Mouse (Mus musculus): Measurements from ENCODE around the gene Ttll13.

The Ttll13 gene

DNA sequence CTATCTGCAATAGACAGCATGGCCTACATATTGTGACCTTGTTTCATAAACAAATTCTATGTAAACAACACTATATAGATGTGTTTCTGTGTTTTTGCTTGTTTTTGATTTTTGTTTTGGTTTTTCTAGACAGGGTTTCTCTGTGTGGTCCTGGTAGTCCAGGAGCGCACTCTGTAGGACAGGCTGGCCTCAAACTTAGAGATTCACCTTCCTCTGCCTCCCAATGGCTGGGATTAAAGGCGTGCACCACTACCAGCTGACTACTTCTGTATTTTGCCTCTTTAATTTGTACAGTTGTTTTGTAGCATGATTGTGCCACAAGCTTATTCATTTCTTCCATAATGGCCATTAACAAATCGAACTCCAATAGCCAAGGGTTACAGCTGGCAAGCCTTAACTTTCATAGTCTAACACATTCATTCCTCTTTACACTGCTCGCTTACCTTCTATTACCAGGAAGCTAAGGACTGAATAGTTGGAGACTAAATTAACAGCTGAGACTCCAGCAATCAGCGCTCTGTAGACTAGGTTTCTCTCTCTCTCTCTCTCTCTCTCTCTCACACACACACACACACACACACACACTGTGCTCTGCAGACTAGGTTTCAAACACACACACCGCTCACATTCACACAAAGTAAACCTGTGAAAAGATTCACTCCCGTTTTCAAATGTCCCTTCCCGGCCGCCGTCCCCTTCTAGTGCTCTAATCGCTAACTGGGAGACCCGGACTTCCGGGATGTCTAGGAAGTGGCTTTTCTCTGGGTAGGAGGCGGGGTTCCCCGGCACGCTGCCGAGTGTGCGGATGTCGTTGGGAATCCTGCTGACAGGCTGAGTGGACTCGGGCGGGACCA, 22.9 kb downstream of the Ttll13 start, which contains the start of gene Vps33b:
Gene Vps33b (plus strand): TSS at position 753 of the 854 bp plus-strand sequence.
- DNase-seq (ENCODE audit: low spot score) = peak; percentile 96

DNA sequence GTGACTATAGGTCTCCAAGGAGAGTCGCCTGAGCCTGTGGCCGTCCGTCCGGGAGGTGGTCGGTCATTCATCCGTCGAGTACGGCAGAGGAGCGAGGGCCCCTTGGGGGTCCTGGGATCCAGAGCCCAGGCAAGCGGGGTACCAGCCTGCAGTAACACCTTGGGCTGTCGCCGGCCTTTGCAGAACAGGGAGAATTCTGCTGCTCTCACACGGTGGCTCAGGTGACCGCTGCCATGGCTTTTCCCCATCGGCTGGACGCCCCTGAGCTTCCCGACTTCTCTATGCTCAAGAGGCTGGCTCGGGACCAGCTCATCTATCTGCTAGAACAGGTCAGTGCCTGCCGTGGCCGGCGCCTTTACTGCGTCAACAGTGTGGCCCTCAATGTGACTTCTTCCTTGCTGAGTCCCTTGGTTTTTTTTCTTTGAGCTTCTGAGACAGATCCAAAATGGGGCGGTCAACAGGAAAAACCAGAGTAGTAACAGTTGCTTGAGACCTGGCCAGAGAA, 23.6 kb downstream of the Ttll13 start:
- DNase-seq (ENCODE audit: low spot score) = no peak

DNA sequence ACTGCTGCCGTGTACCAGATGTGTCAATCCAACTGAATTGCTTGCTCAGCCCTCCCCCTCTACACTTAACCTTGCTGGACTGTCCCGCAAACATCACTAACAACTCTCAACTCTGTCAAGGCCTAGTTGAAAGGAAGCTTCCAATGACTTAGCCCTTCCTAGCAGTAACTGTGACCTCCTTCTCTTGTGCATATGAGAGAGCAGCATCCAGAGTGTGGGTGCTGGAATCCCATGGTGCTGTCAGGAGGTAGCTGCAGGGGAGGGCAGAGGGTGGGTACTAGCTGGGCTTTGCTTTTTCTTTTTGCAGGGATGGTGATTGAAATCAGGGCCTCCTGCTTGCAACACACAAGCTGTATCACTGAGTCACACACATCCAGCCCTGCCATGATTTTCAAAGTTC, 27.3 kb downstream of the Ttll13 start:
- no peak for DNase-seq (ENCODE audit: low spot score)

DNA sequence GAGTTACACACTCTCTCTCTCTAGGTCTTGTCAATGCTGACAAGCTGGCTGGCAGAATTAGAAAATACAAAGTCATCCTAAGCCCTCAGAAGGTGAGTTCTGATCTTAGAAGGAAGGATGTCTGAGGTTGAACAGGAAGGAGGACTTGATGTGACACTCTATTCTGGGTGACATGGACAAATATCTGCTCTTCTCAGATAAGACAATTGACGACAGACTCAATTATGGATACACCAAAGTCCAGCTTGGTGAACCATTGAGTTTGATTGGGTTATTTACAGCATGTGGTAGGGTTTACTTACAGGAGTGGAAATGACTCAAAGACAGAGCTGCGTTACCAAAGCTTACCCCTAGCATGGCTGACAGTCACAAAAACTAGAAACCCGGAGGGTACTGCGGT, 30.2 kb downstream of the Ttll13 start:
- DNase-seq (ENCODE audit: low spot score) = no peak

DNA sequence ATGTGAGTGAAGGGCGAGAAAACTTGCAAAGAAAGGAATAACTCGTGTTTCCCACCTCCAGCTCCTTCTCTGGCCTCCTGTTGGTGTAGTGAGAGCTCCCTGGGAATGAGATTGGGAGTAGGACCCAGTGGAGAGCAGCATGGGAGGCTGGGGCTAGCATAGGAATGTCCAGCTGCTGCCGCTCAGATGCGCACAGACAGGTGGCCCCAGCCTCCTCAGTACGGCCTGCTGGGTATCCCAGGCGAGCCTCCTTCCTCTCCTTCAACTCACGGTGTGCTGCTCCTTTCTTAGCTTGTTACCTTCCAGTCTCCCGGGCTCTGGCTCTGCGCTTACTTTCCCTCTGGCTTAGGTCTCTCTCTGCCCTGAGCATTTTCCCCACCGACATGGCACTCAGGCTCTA, 33.9 kb downstream of the Ttll13 start:
- no peak for DNase-seq (ENCODE audit: low spot score)

DNA sequence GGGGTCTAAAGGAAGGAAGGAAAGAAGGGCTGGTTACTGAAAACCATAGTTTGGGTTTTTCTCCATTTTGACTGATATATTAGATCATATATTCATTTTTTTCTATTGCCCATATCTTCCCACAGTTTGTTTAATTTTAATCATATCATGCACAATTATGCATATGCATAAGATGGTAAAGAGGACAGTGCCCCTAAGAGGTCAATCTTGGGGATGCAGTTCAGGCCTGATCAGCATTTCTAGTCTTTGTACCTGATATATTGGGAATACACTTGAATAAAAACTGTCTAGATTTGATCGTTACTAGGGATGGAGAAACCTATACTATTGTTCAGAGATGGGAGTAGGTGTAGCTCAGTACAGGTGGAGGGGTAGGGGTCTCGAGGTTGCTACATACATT, 34.8 kb downstream of the Ttll13 start:
- DNase-seq (ENCODE audit: low spot score) = no peak

DNA sequence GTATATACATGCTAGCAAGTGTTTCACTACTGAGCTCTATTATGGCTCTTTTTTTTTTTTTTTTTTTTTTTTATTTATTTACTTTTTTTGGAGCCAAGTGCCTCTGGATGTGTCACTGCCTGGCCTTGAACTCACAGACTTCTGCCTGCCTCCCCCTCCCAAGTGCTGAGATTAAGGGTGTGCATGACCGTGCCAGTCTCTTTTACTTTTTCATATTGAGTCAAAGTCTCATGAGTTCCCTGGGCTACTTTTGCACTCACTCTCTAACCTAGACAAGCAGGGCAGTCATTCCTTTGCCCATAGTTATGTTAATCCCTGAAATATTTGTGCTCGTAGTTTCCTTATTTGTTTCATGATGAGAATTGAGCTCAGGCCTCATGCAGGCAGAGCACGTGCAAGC, 35.5 kb downstream of the Ttll13 start:
- no peak for DNase-seq (ENCODE audit: low spot score)

DNA sequence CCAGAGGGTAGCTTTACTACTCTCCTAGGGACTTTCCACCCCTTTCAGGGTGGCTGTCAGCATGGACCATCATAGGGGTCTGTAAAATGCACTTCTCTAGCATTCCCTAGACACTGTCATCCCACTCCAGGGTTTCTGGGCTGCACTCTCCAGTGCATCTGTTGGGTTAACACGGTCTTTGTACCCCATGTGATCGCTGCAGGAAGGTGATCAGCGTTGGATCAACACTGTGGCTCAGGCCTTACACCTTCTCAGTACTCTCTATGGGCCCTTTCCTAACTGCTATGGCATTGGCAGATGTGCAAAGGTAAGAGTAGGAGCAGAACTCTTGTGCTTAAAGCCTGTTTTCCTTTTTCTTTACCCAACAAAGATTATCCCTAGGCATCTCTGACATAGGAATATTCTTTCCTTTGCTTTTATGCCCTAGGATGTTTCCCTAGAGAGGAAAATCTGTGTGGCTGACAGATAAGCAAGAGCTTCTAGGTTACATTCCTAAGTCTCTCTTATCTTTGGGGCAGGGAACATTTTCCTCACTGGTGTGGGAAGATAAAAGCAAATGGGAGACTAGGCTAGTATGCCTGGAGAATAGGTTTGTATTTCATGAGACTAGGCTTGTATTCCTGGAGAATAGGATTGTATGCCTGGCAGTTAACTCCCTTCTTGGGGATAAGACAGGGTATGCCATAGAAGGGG, 37.2 kb downstream of the Ttll13 start:
- no peak for DNase-seq (ENCODE audit: low spot score)

DNA sequence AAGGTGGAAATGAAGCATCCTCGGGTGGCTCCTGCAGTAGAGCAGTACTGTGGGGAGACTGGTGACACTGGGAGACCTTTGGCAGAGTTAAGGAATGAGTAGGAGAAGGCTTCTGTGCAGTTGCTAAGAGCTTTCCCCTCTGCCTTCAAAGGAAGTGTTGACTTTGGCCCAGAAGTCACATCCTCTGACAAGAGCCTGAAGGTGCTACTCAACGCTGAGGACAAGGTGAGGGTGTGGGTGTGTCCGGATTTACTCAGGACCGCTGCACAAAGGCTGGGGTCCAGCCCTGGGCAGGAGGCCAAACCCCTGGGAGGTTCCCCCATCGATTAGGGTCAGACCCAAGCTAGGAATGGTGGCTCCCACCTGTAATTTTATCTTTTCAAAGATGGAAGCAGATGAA, 38.2 kb downstream of the Ttll13 start:
- DNase-seq (ENCODE audit: low spot score) = peak; percentile 66

DNA sequence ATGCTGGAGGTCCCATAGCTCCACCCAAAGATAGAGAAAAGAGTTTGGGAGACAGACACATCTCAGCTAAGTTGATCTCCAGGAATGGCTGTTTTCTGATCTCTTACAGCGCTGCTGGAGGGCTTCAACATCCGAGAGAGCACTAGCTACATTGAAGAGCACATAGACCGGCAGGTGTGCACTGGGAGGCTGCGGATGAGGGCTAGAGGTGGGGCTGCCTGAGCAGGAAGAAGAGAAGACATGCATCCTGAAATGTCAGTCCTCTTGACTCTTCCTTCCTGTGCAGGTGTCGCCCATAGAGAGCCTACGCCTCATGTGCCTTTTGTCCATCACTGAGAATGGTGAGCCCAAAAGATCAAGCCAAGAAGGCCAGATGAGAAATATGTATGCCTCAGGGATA, 39.5 kb downstream of the Ttll13 start:
- DNase-seq (ENCODE audit: low spot score) = no peak

DNA sequence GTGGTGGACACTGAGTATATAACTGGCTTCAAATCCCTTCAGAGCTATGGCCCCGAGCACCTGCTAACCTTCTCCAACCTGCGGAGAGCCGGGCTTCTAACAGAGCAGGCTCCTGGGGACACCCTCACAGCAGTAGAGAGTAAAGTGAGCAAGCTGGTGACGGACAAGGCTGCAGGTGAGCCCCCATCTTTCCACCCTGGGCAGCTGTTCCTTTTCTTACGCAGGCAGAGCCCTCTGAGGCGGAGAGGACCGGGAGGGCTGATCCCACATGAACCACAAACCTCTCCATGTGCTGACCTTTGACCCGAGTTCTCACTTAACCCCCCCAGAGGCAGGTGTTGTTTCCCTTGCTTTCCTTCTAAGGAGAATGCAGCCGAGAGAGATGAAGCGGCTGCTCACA, 41.6 kb downstream of the Ttll13 start:
- no peak for DNase-seq (ENCODE audit: low spot score)

DNA sequence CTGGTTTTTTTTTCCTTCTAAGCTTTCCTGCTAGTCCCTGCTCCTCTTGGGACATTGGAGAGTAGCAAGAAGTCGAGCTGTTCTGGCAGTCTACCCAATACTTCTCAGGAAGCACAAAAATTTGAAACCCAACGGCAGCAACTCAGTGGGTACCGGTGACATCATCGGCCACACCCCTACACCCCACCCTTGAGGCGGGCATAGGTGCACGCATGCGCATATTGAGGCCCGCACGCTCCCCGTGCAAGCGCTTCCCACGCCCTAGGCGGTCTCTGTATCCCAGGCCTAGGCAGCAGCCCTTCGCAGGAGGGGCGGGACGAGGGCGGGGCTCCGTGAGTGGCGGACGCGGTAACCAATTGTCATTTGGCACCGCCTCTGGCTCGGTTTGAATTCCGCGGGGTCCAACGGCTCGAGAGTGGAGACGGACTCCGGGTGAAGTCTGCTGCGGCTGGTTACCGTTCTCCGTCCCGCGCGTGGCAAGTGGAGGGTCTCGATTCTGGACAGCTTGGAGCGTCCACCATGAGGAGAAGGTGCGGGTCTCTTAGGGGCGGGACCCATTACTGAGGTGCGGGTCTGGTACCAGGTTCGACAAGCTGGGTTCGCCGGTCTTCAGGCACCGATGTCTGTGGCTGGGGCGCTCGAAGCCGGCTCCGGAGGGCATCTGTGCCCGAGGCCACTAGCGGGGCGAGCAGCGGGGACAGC, 48.0 kb downstream of the Ttll13 start, which contains the start of gene Prc1:
Gene Prc1 (plus strand): TSS at position 389 of the 702 bp plus-strand sequence.
- DNase-seq (ENCODE audit: low spot score) = peak; percentile 98

DNA sequence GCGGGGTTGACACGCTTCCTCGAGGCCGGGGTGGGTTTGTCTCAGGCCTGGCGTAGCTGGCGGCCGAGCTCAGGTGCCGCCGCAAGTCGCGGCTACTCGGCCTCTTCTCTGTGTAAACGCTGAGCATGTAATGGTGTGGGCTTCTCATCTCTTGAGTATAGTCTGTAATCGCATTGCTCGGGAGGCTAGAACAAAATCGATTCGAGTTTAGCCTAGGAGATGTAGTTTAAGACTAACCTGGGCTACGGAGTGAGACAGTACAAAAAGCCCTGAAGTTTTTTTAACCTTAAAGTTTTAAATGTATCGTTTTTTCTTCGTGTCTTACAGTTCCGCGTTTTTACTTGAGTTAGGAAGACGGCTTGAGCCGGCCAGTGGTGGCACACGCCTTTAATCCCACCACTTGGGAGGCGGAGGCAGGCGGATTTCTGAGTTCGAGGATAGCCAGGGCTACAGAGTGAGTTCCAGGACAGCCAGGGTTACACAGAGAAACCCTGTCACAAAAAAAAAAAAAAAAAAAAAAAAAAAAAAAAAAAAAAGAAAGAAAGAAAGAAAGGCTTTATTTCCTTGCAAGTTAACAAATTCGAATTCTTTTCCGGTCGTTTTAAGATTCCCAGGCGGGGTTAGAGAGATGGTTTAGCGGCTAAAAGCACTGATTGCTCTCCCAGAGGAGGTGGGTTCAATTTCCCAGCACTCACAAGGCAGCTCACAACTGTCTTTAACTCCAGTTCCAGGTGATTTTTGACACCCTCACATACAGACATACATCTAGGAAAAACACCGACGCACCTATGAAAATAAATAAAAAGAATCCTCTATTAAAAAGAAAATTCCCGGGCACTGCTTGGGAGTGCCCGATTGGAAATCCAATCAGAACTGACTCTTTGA, 48.8 kb downstream of the Ttll13 start:
- no peak for DNase-seq (ENCODE audit: low spot score)

DNA sequence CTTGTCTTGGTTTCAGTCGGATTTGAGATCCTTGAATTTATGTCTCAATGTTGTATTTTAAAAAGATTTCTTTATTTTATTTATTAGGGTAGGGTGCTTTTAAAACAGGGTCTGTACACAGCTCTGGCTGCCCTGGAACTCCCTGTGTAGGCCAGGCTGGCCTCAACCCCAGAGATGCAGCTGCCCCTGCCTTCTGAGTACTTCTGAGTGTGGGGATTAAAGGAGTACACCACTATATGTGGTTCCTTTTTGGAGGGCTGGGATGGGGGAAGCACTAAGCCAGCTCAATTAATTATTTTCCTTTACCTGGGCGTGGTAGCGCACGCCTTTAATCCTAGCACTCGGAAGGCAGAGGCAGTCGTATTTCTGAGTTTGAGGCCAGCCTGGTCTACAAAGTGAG, 50.3 kb downstream of the Ttll13 start:
- DNase-seq (ENCODE audit: low spot score) = no peak

DNA sequence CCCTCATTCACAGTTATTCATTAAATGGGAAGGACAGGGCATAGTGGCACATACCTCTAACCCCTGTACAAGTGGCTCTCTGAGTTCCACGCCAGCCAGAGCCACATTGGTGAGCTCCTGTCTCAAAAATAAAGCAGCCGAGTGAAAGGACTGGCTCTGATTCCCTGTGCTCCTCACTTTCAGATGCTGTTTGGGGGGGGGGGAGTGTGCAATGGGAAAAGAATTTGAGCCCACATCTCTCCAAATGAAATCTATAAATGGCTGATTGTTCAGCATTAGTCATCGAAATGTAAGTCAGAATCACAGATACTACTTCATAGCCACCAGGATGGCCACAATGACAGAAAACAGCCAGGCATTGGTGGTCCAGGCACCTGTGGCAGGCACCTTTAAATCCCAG, 50.9 kb downstream of the Ttll13 start:
- DNase-seq (ENCODE audit: low spot score) = no peak

DNA sequence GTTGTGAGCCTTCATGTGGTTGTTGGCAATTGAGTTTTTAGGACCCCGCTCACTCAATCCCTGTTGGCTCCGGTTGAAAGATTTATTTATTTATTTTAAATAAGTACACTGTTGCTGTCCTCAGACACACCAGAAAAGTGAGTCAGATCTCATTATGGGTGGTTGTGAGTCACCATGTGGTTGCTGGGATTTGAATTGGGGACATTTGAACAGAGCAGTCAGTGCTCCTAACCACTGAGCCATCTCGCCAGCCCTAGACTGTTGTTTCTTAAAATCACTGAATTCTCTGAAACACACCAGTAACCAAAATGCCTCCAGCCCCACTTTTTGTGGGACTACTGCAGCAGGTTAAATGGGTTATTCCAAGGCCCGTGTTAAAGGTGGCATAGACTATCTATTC, 52.6 kb downstream of the Ttll13 start:
- DNase-seq (ENCODE audit: low spot score) = no peak

DNA sequence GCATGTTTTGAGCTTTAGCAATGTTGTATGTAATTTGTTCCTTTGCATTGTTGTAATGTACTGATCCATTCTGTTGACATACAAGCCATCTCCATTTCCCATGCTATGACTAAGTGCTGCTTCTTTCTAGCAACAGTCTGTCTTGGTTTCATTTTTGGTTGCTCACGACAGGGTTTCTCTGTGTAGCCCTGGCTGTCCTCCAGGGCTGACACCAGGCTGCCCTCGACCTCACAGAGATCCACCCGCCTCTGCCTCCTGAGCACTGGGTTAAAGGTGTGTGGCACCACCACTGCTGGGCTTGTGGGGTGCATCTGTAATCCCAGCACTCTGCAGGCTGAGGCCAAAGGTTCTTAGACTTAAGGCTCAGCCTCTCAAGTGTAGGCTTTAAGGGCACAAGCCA, 53.4 kb downstream of the Ttll13 start:
- no peak for DNase-seq (ENCODE audit: low spot score)

DNA sequence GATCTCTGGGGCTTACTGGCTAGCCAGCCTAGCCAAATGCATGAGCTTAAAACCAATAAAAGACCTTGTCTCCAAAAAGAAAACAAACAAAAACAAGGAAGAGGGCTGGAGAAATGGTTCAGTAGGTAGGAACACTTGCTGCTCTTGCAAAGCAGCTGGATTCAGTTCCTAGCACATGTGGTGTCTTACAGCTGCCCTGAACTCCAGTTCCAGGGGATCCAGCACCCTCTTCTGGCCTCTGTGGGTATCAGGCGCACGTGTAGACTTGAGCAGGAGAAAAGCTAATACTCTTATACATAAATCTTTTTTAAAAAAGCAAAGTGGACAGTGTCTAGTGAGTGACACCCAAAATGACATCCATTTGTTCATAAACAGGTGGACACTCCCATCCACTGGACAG, 55.3 kb downstream of the Ttll13 start:
- DNase-seq (ENCODE audit: low spot score) = no peak

DNA sequence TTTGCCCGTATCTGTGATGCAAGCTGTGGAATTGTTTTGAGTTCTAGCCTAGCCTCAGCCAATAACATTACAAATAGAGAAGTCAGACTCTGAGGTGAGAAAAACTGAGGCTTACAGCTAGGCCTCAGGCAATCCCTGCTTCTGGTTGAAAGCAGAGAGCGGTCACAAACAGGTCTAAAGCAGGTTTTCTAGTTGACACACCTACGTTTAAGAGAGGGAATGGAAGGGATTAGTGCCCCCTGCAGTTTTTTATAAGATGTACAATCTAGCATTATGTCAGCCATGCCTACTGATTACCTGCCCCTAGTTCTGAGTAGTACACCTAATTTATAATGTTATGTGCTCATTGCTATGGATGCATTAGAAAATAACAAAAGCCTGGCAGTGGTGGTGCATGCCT, 61.6 kb downstream of the Ttll13 start:
- no peak for DNase-seq (ENCODE audit: low spot score)
